Mouse (Mus musculus) limb, embryonic 12.5 days (tissue): ENCODE results near the gene Spock1. TPM values are rescaled to one million over a fixed set of nuclear protein-coding genes. Genes with fewer than 3 reads are reported as not detected.

ENCODE experiments used
- ATAC-seq: fragments of 200-750 bp; cut with Nextera tagmentation; 2 replicates; pipeline ENCODE4 v1.8.0; 2017; ENCODE audit warnings: low read depth, moderate TSS enrichment; ENCODE audit not compliant: insufficient number of reproducible peaks, insufficient read depth, low FRiP score, low TSS enrichment
- H3K27ac ChIP-seq: fragments of 300-500 bp; sonication (generic); 2 replicates; pipeline ENCODE4 v1.5.1; 2016; ENCODE audit warnings: mild to moderate bottlenecking, moderate library complexity
- H3K27me3 ChIP-seq: fragments of 300-500 bp; sonication (generic); 2 replicates; pipeline ENCODE4 v1.6.1; 2016; ENCODE audit warnings: mild to moderate bottlenecking, moderate library complexity
- H3K36me3 ChIP-seq: fragments of 300-500 bp; sonication (generic); 2 replicates; pipeline ENCODE4 v1.6.1; 2016; ENCODE audit warnings: mild to moderate bottlenecking, moderate library complexity
- H3K4me1 ChIP-seq: fragments of 300-500 bp; sonication (generic); replicated peaks from 2 replicates; pipeline ENCODE4 v1.6.1; 2016
- H3K4me2 ChIP-seq: fragments of 300-500 bp; sonication (generic); 2 replicates; pipeline ENCODE4 v1.6.1; 2016; ENCODE audit warnings: mild to moderate bottlenecking, moderate library complexity
- H3K4me3 ChIP-seq: fragments of 300-500 bp; sonication (generic); replicated peaks from 2 replicates; pipeline ENCODE4 v1.5.1; 2016; ENCODE audit warnings: mild to moderate bottlenecking
- H3K9ac ChIP-seq: fragments of 300-500 bp; sonication (generic); replicated peaks from 2 replicates; pipeline ENCODE4 v1.6.1; 2016; ENCODE audit warnings: mild to moderate bottlenecking, moderate library complexity
- H3K9me3 ChIP-seq: fragments of 300-500 bp; sonication (generic); 2 replicates; pipeline ENCODE4 v1.6.1; 2016; ENCODE audit warnings: mild to moderate bottlenecking, moderate library complexity
- WGBS: fragments of 180-500 bp; shearing (Covaris S2); methylation state at CpG from one replicate; pipeline ENCODE4 v1.1.7; 2016; 5-methylcytosine and 5-hydroxymethylcytosine counted together
- polyA plus RNA-seq: library from polyadenylated mRNA; unstranded; fragments of >200 nt; fragmentation: Nextera tagmentation; extraction: Ambion mirVana; gene quantifications from 2 replicates; pipeline ENCODE4 v1.2.1, GENCODE M21; 2016

Gene Spock1
- polyA plus RNA-seq, 1 experiment from 2014 or later, result 2.2 TPM

GRCm38 (mm10) chr13:57435726-57436220 is 472.4 kb downstream of the Spock1 start:
- Histone ChIP-seq H3K4me2 (no peak overlapping the region), H3K36me3 (no peaks in the 10 kb centered on the region), H3K9me3 (peaks cover 4% of the 10 kb centered on the region; the same call in 1 of the 2 replicates), H3K27ac (no peak overlapping the region), H3K27me3 (no peaks in the 10 kb centered on the region), H3K9ac (no peak overlapping the region), H3K4me3 (no peak overlapping the region), H3K4me1 (peaks cover 19% of the 10 kb centered on the region)
- no peak for ATAC-seq
- 62% methylated on average over 10 of the region's 10 CpGs for WGBS

DNA sequence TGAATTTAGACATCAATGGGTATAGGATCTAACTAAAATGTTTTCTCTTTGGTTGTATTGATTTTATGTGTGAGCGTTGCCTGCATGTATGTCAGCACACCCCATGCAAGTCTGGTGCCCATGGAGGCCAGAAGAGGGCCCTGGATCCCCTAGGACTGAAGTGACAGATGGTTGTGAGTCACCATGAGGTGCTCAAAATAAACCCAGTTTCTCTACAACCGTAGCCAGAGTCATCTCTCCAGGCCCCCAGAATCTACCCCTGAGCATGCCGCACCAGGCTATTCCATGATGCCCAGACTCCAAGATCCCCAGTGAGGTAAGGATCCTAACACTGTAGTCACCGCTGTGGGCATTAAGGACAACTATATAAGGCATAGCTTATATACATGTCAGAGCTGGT is 474.3 kb downstream of the Spock1 start:
- Histone ChIP-seq H3K36me3 (no peaks in the 10 kb centered on the region), H3K9ac (no peak overlapping the region), H3K27ac (no peak overlapping the region), H3K4me2 (no peak overlapping the region), H3K27me3 (no peaks in the 10 kb centered on the region), H3K4me3 (no peak overlapping the region), H3K9me3 (peaks cover 4% of the 10 kb centered on the region; the same call in 1 of the 2 replicates), H3K4me1 (peaks cover 23% of the 10 kb centered on the region)
- ATAC-seq, result no peak
- 94% methylated on average over 4 of the region's 4 CpGs for WGBS

GRCm38 (mm10) chr13:57431815-57432214 is 476.3 kb downstream of the Spock1 start:
- Histone ChIP-seq H3K9ac (no peak overlapping the region), H3K9me3 (peaks cover 4% of the 10 kb centered on the region; the same call in 1 of the 2 replicates), H3K4me1 (peaks cover 23% of the 10 kb centered on the region), H3K36me3 (no peaks in the 10 kb centered on the region), H3K27ac (no peak overlapping the region), H3K27me3 (no peaks in the 10 kb centered on the region), H3K4me3 (no peak overlapping the region), H3K4me2 (no peak overlapping the region)
- 90% methylated on average over 4 of the region's 4 CpGs for WGBS
- ATAC-seq, result no peak

DNA sequence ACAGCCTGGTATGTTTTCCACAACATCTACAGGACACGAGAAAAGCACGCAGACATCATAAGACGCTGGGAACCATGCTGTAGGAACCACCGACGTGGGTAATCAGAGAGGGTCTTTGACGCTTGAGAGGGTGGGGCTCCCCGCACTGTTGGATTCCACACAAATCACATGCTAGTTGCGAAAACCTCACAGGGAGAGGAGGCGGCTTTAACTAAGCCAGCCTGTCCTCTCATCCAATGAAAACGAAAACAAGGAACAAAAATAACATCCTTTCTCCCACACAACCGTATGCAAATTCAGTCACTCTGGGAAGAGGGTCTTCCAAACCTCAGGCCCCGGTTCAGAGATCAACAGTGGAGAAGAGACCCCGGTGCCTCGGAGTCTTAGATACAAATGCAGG is 479.3 kb downstream of the Spock1 start:
- H3K36me3 ChIP-seq, result no peaks in the 10 kb centered on the region
- H3K4me2 ChIP-seq, result no peak overlapping the region
- H3K4me3 ChIP-seq, result no peak overlapping the region
- H3K9me3 ChIP-seq, result peaks cover 4% of the 10 kb centered on the region; the same call in 1 of the 2 replicates
- H3K27me3 ChIP-seq, result no peaks in the 10 kb centered on the region
- H3K4me1 ChIP-seq, result peaks cover 4% of the 10 kb centered on the region; the same call in 1 of the 2 replicates
- no peak for ATAC-seq
- H3K27ac ChIP-seq, result no peak overlapping the region
- 71% methylated on average over 14 of the region's 14 CpGs for WGBS
- no peak overlapping the region for H3K9ac ChIP-seq

GRCm38 (mm10) chr13:57418781-57419180 is 489.4 kb downstream of the Spock1 start:
- Histone ChIP-seq H3K36me3 (no peaks in the 10 kb centered on the region), H3K4me1 (no peaks in the 10 kb centered on the region), H3K9ac (no peak overlapping the region), H3K27ac (no peak overlapping the region), H3K4me2 (no peak overlapping the region), H3K4me3 (no peak overlapping the region), H3K27me3 (no peaks in the 10 kb centered on the region), H3K9me3 (no peaks in the 10 kb centered on the region)
- WGBS, result 91% methylated on average over 5 of the region's 5 CpGs
- no peak for ATAC-seq

DNA sequence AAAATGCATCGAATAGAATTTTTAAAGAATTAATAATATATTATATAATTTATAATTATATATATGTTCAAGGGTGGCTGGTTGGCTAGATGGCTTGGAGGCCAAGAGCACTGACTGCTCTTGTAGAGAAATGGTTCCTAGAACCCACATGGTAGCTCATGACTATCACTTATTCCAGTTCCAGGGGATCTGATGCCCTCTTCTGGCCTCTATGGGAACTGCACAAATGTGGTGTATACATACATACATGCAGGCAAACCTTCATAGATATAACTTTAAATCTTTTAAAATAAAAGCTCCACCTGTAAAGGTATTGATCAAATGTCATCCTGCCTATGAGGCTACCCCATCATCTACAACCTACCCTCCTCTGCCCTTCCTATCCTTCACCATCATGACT is 493.4 kb downstream of the Spock1 start:
- H3K27ac ChIP-seq, result no peak overlapping the region
- no peaks in the 10 kb centered on the region for H3K4me1 ChIP-seq
- no peak overlapping the region for H3K9ac ChIP-seq
- H3K4me3 ChIP-seq, result no peak overlapping the region
- no peak for ATAC-seq
- no peaks in the 10 kb centered on the region for H3K27me3 ChIP-seq
- 100% methylated on average over 1 of the region's 1 CpGs for WGBS
- no peak overlapping the region for H3K4me2 ChIP-seq
- H3K9me3 ChIP-seq, result no peaks in the 10 kb centered on the region
- no peaks in the 10 kb centered on the region for H3K36me3 ChIP-seq

GRCm38 (mm10) chr13:57407666-57408065 is 500.5 kb downstream of the Spock1 start:
- Histone ChIP-seq H3K9me3 (no peaks in the 10 kb centered on the region), H3K4me1 (no peaks in the 10 kb centered on the region), H3K4me3 (no peak overlapping the region), H3K9ac (no peak overlapping the region), H3K27me3 (no peaks in the 10 kb centered on the region), H3K36me3 (no peaks in the 10 kb centered on the region), H3K4me2 (no peak overlapping the region), H3K27ac (no peak overlapping the region)
- WGBS, result 75% methylated on average over 4 of the region's 4 CpGs
- ATAC-seq, result no peak

DNA sequence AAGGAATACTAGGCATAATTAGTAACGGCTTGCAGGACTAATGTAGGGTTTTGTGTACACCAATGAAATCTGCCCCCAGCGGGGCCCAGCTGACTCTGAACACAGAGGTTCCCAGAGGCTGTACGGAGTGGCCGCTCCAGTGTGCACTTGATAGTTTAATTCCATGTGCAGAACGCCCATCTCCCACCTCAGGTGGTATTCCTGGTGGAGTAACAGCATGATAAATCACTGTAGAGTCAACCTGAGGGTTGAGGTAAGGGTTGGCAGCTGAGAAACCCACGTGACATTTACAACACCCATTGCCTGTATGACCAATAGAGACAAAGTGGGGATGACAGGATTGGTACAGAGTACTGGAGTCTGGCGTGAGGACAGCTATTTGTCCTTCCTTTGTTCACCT is 505.7 kb downstream of the Spock1 start:
- H3K4me3 ChIP-seq, result no peak overlapping the region
- no peak overlapping the region for H3K27ac ChIP-seq
- H3K4me2 ChIP-seq, result no peak overlapping the region
- no peak overlapping the region for H3K9ac ChIP-seq
- H3K4me1 ChIP-seq, result no peaks in the 10 kb centered on the region
- no peaks in the 10 kb centered on the region for H3K9me3 ChIP-seq
- H3K36me3 ChIP-seq, result no peaks in the 10 kb centered on the region
- ATAC-seq, result no peak
- H3K27me3 ChIP-seq, result no peaks in the 10 kb centered on the region
- WGBS, result 76% methylated on average over 7 of the region's 7 CpGs

DNA sequence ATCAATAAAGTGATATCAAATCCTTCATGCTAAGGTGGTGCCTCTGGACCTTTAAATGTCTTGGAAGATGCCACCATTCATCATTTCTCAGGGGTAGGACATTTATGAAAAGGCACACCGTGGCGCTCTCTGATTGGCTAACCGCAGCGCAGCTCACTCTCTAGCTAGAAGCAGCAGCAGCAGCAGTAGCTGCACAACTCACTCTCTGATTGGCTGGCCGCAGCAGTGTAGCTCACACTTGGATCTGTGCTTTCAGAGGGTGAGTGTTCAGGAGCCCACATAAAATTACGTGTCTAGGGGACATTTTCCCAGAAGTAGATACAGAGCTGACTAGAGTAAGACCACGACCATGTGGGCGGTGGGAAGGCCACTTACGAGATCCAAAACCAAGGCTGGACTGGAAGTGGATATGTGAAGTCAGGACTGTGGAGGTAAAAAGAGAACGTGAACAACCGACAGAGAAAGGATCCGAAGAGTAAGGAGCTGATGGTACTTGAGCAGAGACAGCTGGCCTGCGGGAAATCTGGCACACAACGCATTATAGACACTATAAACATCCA is 535.9 kb downstream of the Spock1 start:
- 91% methylated on average over 14 of the region's 14 CpGs for WGBS
- no peaks in the 10 kb centered on the region for H3K9me3 ChIP-seq
- no peak overlapping the region for H3K4me3 ChIP-seq
- no peak for ATAC-seq
- no peaks in the 10 kb centered on the region for H3K36me3 ChIP-seq
- H3K4me2 ChIP-seq, result no peak overlapping the region
- no peaks in the 10 kb centered on the region for H3K4me1 ChIP-seq
- no peak overlapping the region for H3K27ac ChIP-seq
- H3K9ac ChIP-seq, result no peak overlapping the region
- no peaks in the 10 kb centered on the region for H3K27me3 ChIP-seq

Other genes with a start within 250 kb of the Spock1 start
- gene Klhl3, start 205.3 kb upstream of the Spock1 start, polyA plus RNA-seq, result 4.4 TPM in 2 replicates
- 52.8 and 56.4 TPM in 2 replicates for gene Hnrnpa0, start 220.2 kb upstream of the Spock1 start, polyA plus RNA-seq
- 40.9 and 43.2 TPM in 2 replicates for gene Idnk, start 249.3 kb upstream of the Spock1 start, polyA plus RNA-seq